Mouse (Mus musculus) ES-Bruce4 (cell line): ENCODE data around the gene Cpa1. TPM values are rescaled to one million over a fixed set of nuclear protein-coding genes. Genes with fewer than 3 reads are reported as not detected.

Source experiments
- H3K27ac ChIP-seq: 2 replicates; pipeline ENCODE4 v1.5.1; 2012; ENCODE audit warnings: low read length, inconsistent platforms; ENCODE audit not compliant: insufficient read depth
- H3K27me3 ChIP-seq: 2 replicates; pipeline ENCODE4 v1.6.1; 2012; ENCODE audit warnings: mild to moderate bottlenecking, low read length, inconsistent platforms; ENCODE audit not compliant: control insufficient read depth, poor library complexity, insufficient read depth, severe bottlenecking
- H3K36me3 ChIP-seq: 2 replicates; pipeline ENCODE4 v1.6.1; 2012; ENCODE audit warnings: inconsistent platforms, mild to moderate bottlenecking, low read length, moderate library complexity; ENCODE audit not compliant: control insufficient read depth, poor library complexity, insufficient read depth, severe bottlenecking
- H3K4me1 ChIP-seq: one replicate; pipeline ENCODE4 v1.8.1; 2011; ENCODE audit warnings: low read length; ENCODE audit not compliant: control insufficient read depth, insufficient read depth
- H3K4me3 ChIP-seq: 2 replicates; pipeline ENCODE4 v1.5.1; 2011; ENCODE audit warnings: low read depth, mild to moderate bottlenecking, low read length
- H3K9ac ChIP-seq: 2 replicates; pipeline ENCODE4 v1.6.1; 2012; ENCODE audit warnings: low read depth, mild to moderate bottlenecking, inconsistent platforms; ENCODE audit not compliant: poor library complexity, severe bottlenecking
- H3K9me3 ChIP-seq: replicated peaks from 2 replicates; pipeline ENCODE4 v1.6.1; 2012; ENCODE audit warnings: mild to moderate bottlenecking, low read length, inconsistent platforms; ENCODE audit not compliant: control insufficient read depth, poor library complexity, insufficient read depth, severe bottlenecking
- CTCF ChIP-seq: IDR thresholded peaks from one replicate; pipeline ENCODE4 v1.8.1; 2011; ENCODE audit warnings: low read depth, low read length
- EP300 ChIP-seq: IDR thresholded peaks from 2 replicates; pipeline ENCODE4 v1.6.1; 2011; ENCODE audit warnings: low read depth, low read length; ENCODE audit not compliant: insufficient read depth
- POLR2A ChIP-seq: IDR thresholded peaks from one replicate; pipeline ENCODE4 v1.8.1; 2011; ENCODE audit warnings: low read length; ENCODE audit not compliant: insufficient read depth
- polyA plus RNA-seq: library from polyadenylated mRNA; stranded (reverse); fragments of >200 nt; gene quantifications from 2 replicates; pipeline ENCODE4 v1.2.4, GENCODE M21; 2011; ENCODE audit warnings: low read depth; ENCODE audit not compliant: missing spikeins, insufficient read depth, insufficient read length

Cpa1 gene
- polyA plus RNA-seq, 1 experiment, result not detected

DNA sequence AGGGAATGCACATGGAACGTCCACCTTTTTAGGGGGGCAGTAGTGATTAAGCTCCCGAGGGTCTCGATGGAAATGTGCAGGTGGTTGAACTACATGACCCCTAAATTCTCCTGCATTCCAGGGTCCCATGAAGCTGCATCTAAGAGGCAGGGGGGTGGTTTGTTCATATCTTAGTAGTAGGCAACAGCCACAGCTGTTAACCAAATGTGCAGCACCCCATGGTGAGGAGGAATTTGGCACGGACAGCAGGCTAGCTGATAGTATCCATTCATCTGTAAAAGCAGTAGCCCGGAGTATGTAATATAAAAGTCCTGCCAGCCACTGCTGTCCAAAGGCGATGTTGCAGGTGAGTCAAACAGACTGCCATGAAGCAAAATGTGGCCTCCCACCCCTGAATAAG lies 6.4 kb downstream of the Cpa1 start:
- no peak overlapping the region for H3K9ac ChIP-seq
- no peaks in the 10 kb centered on the region for H3K36me3 ChIP-seq
- H3K9me3 ChIP-seq, result no peaks in the 10 kb centered on the region
- no peak overlapping the region for H3K27ac ChIP-seq
- no peak overlapping the region for H3K4me3 ChIP-seq
- TF ChIP-seq POLR2A (no peak), CTCF (no peak), EP300 (no peak)
- H3K27me3 ChIP-seq, result no peaks in the 10 kb centered on the region
- no peaks in the 10 kb centered on the region for H3K4me1 ChIP-seq

DNA sequence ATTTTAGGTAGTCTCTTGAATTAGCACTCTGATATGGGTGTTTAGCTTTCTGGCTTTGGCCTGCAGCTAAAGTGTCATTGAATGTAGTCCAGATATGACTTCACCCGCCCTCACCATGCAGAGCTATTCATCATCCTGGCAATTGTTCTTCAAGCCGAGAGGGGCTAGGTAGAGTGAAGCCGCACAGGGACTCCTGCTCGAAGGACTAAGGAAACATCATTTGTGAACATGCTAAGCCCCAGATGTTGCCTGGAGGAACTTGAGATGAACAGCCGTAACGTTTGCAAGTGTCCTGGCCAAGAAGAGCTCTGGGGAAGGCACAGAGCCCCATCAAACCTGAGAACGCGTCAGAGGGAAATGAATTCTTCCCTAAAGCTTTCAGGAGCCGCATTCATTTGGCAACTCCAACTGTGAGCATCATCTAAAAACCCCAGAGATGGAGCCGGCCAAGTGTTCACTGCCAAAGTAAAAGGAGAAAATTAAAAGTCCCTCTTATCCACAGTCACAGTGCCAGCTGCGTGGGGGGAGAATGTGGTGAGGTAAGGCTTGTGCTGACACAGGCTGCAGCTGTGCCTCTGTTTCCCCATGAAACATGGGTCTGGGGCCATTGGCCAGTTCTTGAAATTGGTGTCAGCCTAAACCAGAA lies 10.8 kb downstream of the Cpa1 start:
- H3K4me3 ChIP-seq, result no peak overlapping the region
- TF ChIP-seq EP300 (no peak), CTCF (no peak), POLR2A (no peak)
- H3K36me3 ChIP-seq, result no peaks in the 10 kb centered on the region
- H3K4me1 ChIP-seq, result no peaks in the 10 kb centered on the region
- H3K9ac ChIP-seq, result no peak overlapping the region
- no peaks in the 10 kb centered on the region for H3K27me3 ChIP-seq
- H3K27ac ChIP-seq, result no peak overlapping the region
- H3K9me3 ChIP-seq, result no peaks in the 10 kb centered on the region

DNA sequence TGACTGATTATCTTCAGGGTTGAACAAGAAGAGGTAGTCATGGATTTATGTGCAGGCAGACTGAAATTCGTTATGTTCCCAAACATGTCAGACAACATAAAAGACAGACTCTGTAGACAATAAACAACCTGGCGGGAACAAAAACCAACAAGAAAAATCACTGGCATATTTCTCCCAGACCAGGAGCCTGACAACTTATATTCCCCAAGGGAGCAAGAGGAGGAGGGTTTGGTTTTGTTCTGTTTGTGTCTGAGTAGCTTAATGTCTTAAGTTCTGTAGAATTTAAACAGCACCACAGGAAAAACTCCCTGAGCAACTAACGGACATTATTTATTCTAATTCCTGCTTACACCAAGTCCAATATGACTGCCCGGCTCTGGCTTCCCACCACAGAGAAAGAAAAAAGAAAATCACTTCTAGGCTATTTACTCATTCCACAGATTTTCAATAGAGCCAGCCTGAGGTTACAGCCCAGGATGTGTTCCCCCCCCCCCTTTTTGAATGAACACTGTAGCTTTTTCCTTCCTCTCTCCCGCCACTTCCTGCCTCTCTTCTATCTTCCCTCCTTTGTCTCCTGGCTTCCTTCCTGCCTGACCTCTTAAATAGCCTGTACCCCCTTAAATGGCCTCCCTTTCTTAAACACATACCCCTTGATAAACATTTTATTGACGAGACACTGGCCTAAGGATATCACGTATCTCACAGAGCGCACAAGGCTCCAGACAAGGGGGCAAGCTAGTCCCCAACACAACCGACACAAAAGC lies 13.6 kb downstream of the Cpa1 start:
- no peak for TF ChIP-seq EP300
- TF ChIP-seq POLR2A, result no peak
- TF ChIP-seq CTCF, result no peak
- no peak overlapping the region for H3K9ac ChIP-seq
- no peaks in the 10 kb centered on the region for H3K27me3 ChIP-seq
- H3K36me3 ChIP-seq, result no peaks in the 10 kb centered on the region
- H3K27ac ChIP-seq, result no peak overlapping the region
- no peaks in the 10 kb centered on the region for H3K9me3 ChIP-seq
- no peak overlapping the region for H3K4me3 ChIP-seq
- H3K4me1 ChIP-seq, result no peaks in the 10 kb centered on the region

DNA sequence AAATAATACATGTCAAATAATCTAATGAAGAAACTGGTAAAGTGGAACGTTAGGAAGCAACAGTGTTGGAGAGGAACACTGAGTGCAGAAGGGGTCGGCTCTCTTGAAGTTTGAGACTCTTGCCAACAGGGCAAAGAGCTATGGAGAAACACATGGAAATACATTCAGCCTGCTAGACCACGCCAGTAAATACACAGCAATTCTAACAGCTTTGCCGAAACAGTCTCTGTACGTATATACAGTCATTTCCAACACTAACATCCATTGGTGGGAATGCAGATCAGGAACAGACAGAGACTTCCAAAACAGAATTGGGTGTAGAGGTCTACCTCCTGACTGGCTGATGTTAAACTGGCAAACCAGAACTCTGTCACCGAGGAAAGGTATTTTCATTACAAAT lies 14.5 kb downstream of the Cpa1 start:
- TF ChIP-seq POLR2A (no peak), CTCF (no peak), EP300 (no peak)
- no peaks in the 10 kb centered on the region for H3K36me3 ChIP-seq
- H3K27ac ChIP-seq, result no peak overlapping the region
- no peaks in the 10 kb centered on the region for H3K4me1 ChIP-seq
- no peaks in the 10 kb centered on the region for H3K27me3 ChIP-seq
- H3K9me3 ChIP-seq, result no peaks in the 10 kb centered on the region
- H3K9ac ChIP-seq, result no peak overlapping the region
- no peak overlapping the region for H3K4me3 ChIP-seq

DNA sequence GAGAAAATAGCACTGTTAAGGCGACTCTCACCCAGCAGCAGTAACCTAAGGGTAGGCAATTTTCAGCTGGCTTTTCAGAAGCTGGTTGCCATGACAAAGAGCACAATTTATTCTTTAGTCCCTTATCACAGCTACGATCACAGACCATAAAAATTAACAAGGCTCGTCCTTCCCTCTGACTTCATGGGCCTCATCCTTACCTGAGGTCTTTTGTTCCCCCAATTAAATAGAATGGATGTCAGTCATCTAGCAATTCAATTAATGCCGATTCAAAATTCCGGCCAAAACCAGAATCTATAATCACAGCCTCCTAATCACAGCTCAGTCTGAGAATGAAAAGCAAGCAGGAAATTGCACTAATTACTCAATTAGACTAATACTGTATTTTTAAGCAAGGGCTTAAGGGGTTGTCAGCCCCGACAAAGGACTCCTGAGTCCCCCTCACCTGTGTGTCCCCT lies 15.4 kb downstream of the Cpa1 start:
- Histone ChIP-seq H3K27me3 (no peaks in the 10 kb centered on the region), H3K4me3 (no peak overlapping the region), H3K4me1 (no peaks in the 10 kb centered on the region), H3K36me3 (no peaks in the 10 kb centered on the region), H3K9ac (no peak overlapping the region), H3K27ac (no peak overlapping the region), H3K9me3 (no peaks in the 10 kb centered on the region)
- no peak for TF ChIP-seq CTCF
- no peak for TF ChIP-seq EP300
- no peak for TF ChIP-seq POLR2A

DNA sequence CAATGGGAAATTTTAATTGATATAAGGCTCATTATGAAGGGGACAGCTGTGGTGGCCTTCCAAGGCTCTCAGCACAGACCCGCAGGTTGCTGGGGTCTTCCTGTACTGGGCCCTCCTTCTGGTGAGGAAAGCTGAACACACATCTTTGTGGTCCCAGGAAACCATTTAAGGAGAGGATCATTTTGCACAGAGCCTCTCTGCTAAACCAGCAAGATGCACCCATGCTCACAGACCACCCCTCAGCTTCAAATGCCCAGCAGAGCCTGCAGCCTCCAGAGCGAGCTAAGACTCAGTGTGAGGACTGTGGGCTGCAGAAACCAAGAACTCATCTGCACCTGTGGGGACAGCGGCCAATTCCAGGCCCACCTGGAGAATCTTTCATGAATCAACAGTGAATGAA lies 15.9 kb downstream of the Cpa1 start:
- no peak overlapping the region for H3K27ac ChIP-seq
- H3K9me3 ChIP-seq, result no peaks in the 10 kb centered on the region
- TF ChIP-seq CTCF (no peak), EP300 (no peak), POLR2A (no peak)
- H3K27me3 ChIP-seq, result no peaks in the 10 kb centered on the region
- H3K9ac ChIP-seq, result no peak overlapping the region
- H3K36me3 ChIP-seq, result no peaks in the 10 kb centered on the region
- H3K4me1 ChIP-seq, result no peaks in the 10 kb centered on the region
- H3K4me3 ChIP-seq, result no peak overlapping the region
